Mouse (Mus musculus) embryonic fibroblast, embryonic 13.5 days (primary cell): Measurements from ENCODE around the gene H2afx.

Experiments
- CTCF ChIP-seq: IDR thresholded peaks from 2 replicates; pipeline ENCODE4 v1.5.1; 2011; ENCODE audit warnings: mild to moderate bottlenecking, control low read depth, low read length, moderate library complexity, borderline replicate concordance; ENCODE audit not compliant: insufficient read depth
- POLR2A ChIP-seq: IDR thresholded peaks from 2 replicates; pipeline ENCODE4 v1.6.1; 2011; ENCODE audit warnings: low read depth, mild to moderate bottlenecking, control low read depth, low read length, moderate library complexity

- TF ChIP-seq POLR2A (no peak), CTCF (no peak)
Observed at GRCm38 (mm10) chr9:44379862-44380261, 45.4 kb downstream of the H2afx start.
